Mouse (Mus musculus): ENCODE measurements around the gene Olfr1394. TPM values are rescaled to one million over a fixed set of nuclear protein-coding genes. Genes with fewer than 3 reads are reported as not detected.

Gene Olfr1394
- polyA plus RNA-seq, 1 experiment from 2014 or later: 0.05 TPM

Other genes with a start within 250 kb of the Olfr1394 start
- gene Psme2b, start 208.2 kb upstream of the Olfr1394 start, polyA plus RNA-seq (2015; fragmentation: Nextera tagmentation; extraction: Ambion mirVana): 2.1 and 8.5 TPM in 2 replicates
- not detected in 2 replicates for gene Olfr56, start 175.5 kb upstream of the Olfr1394 start, polyA plus RNA-seq (2015; fragmentation: Nextera tagmentation; extraction: Ambion mirVana)
- 0.49 and 0.75 TPM in 2 replicates for gene 9930111J21Rik1, start 175.0 kb upstream of the Olfr1394 start, polyA plus RNA-seq (2015; fragmentation: Nextera tagmentation; extraction: Ambion mirVana)
- gene Gm12185, start 162.2 kb upstream of the Olfr1394 start, polyA plus RNA-seq (2015; fragmentation: Nextera tagmentation; extraction: Ambion mirVana): not detected in 2 replicates
- 0.24 and 0.42 TPM in 2 replicates for gene Tgtp1, start 160.2 kb upstream of the Olfr1394 start, polyA plus RNA-seq (2015; fragmentation: Nextera tagmentation; extraction: Ambion mirVana)
- gene 9930111J21Rik2, start 103.1 kb upstream of the Olfr1394 start, polyA plus RNA-seq (2015; fragmentation: Nextera tagmentation; extraction: Ambion mirVana): 0.83 and 0.91 TPM in 2 replicates
- gene Tgtp2, start 90.2 kb upstream of the Olfr1394 start, polyA plus RNA-seq (2015; fragmentation: Nextera tagmentation; extraction: Ambion mirVana): 0.21 TPM in 2 replicates
- 2.1 and 2.6 TPM in 2 replicates for gene Ifi47, start 77.8 kb upstream of the Olfr1394 start, polyA plus RNA-seq (2015; fragmentation: Nextera tagmentation; extraction: Ambion mirVana)
- 0.17 and 0.27 TPM in 2 replicates for gene Olfr1396, start 39.5 kb upstream of the Olfr1394 start, polyA plus RNA-seq (2015; fragmentation: Nextera tagmentation; extraction: Ambion mirVana)
- gene Olfr1395, start 12.1 kb upstream of the Olfr1394 start, polyA plus RNA-seq (2015; fragmentation: Nextera tagmentation; extraction: Ambion mirVana): 0.25 and 0.51 TPM in 2 replicates
- 1.7 and 2.2 TPM in 2 replicates for gene Btnl9, start 32.8 kb downstream of the Olfr1394 start, polyA plus RNA-seq (2015; fragmentation: Nextera tagmentation; extraction: Ambion mirVana)
- gene Zfp62, start 48.9 kb downstream of the Olfr1394 start, polyA plus RNA-seq (2015; fragmentation: Nextera tagmentation; extraction: Ambion mirVana): 36.0 and 36.7 TPM in 2 replicates
- 71.7 and 75.4 TPM in 2 replicates for gene Mgat1, start 89.8 kb downstream of the Olfr1394 start, polyA plus RNA-seq (2015; fragmentation: Nextera tagmentation; extraction: Ambion mirVana)
- 0.11 TPM in 1 of 2 replicates, not detected in the other for gene Olfr1393, start 123.9 kb downstream of the Olfr1394 start, polyA plus RNA-seq (2015; fragmentation: Nextera tagmentation; extraction: Ambion mirVana)
- not detected in 2 replicates for gene Olfr1392, start 130.9 kb downstream of the Olfr1394 start, polyA plus RNA-seq (2015; fragmentation: Nextera tagmentation; extraction: Ambion mirVana)
- not detected in 2 replicates for gene Olfr10, start 150.4 kb downstream of the Olfr1394 start, polyA plus RNA-seq (2015; fragmentation: Nextera tagmentation; extraction: Ambion mirVana)
- 0.08 TPM in 1 of 2 replicates, not detected in the other for gene Olfr1391, start 168.4 kb downstream of the Olfr1394 start, polyA plus RNA-seq (2015; fragmentation: Nextera tagmentation; extraction: Ambion mirVana)
- not detected in 2 replicates for gene Olfr1390, start 180.8 kb downstream of the Olfr1394 start, polyA plus RNA-seq (2015; fragmentation: Nextera tagmentation; extraction: Ambion mirVana)

Measured in embryonic facial prominence, embryonic 15.5 days (tissue).